Mouse (Mus musculus) megakaryocyte, embryonic 14.5 days (primary cell): ENCODE measurements at regions not wholly inside any gene's neighbourhood (a gene's known extent, or its start where the extent isn't known, plus 50 kb on each side); places are given as distances from the start of the nearest gene placed in this dataset.

ENCODE experiments used
- H3K27me3 ChIP-seq: replicated peaks from 2 replicates; pipeline ENCODE3; 2012; ENCODE audit warnings: inconsistent platforms
- H3K36me3 ChIP-seq: replicated peaks from 2 replicates; pipeline ENCODE3; 2012; ENCODE audit warnings: low read length, inconsistent platforms, mixed read lengths
- H3K4me1 ChIP-seq: 2 replicates; pipeline ENCODE4 v1.6.1; 2012; ENCODE audit warnings: inconsistent platforms
- H3K4me3 ChIP-seq: replicated peaks from 2 replicates; pipeline ENCODE3; 2012; ENCODE audit warnings: moderate library complexity, mild to moderate bottlenecking, inconsistent platforms
- H3K9me3 ChIP-seq: 2 replicates; pipeline ENCODE4 v1.6.1; 2012; ENCODE audit warnings: inconsistent platforms
- FLI1 ChIP-seq: IDR thresholded peaks from 2 replicates; pipeline ENCODE4 v1.6.1; 2012; ENCODE audit warnings: low read length, inconsistent platforms, mixed read lengths
- GATA1 ChIP-seq: IDR thresholded peaks from 3 replicates; pipeline ENCODE4 v1.6.1; 2012; ENCODE audit warnings: mixed read lengths, low read length, inconsistent platforms, borderline replicate concordance

DNA sequence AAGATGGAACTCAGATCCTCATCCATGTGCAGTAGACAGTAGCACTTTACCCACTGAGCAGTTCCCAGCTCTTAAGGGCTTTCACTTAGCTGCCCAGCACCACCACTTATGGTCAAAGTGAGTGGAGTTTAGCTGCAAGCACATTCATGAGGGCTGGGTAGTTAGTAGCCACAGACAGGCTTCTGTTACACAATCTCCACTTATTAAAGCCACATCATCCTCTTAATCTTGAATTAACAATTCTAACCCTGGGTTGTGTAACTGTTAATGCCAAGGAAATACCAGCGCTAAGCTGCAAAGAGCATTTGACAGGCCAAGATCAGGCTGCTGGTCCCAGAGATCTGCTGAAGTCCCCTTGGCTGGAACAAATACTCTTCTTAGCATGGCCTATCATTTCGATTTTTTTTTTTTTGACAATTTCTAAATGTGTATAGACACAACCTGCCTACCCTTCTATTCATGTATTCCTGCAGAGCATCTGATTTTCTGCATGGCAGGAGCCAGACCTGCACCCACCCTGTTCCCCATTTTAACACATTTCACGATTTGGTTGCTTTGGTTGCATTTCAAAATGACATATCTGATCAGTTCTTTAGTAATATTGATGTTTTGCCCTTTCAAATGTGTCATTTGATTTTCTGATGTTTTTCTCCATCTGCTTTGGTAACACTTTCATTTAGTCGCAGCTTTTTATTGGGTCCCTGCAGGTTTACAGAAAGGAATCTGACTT lies 500.2 kb upstream of the Plxna2 start:
- no peaks in the 10 kb centered on the region for H3K27me3 ChIP-seq
- TF ChIP-seq FLI1 = no peak
- TF ChIP-seq GATA1 = no peak
- H3K36me3 ChIP-seq = no peaks in the 10 kb centered on the region
- H3K4me1 ChIP-seq = peaks cover 4% of the 10 kb centered on the region; the same call in 1 of the 2 replicates
- no peaks in the 10 kb centered on the region for H3K9me3 ChIP-seq
- H3K4me3 ChIP-seq = no peak overlapping the region

- TF ChIP-seq FLI1 (no peak), GATA1 (no peak)
Observed at GRCm38 (mm10) chr1:194114399-194114798, 503.6 kb upstream of the Plxna2 start.

GRCm38 (mm10) chr1:194111931-194112330 lies 506.1 kb upstream of the Plxna2 start:
- Histone ChIP-seq H3K4me1 (peaks cover 4% of the 10 kb centered on the region; the same call in 1 of the 2 replicates), H3K36me3 (no peaks in the 10 kb centered on the region), H3K9me3 (no peaks in the 10 kb centered on the region), H3K4me3 (no peak overlapping the region), H3K27me3 (peaks cover 6% of the 10 kb centered on the region)
- TF ChIP-seq GATA1 = no peak
- TF ChIP-seq FLI1 = no peak

More at GRCm38 (mm10) chr1:194114399-194114798, 503.6 kb upstream of the Plxna2 start:
- Histone ChIP-seq H3K4me3 (no peak overlapping the region), H3K36me3 (no peaks in the 10 kb centered on the region), H3K9me3 (no peaks in the 10 kb centered on the region), H3K27me3 (peaks cover 3% of the 10 kb centered on the region), H3K4me1 (peaks cover 4% of the 10 kb centered on the region; the same call in 1 of the 2 replicates)

GRCm38 (mm10) chr1:194109172-194110071 lies 508.6 kb upstream of the Plxna2 start:
- H3K27me3 ChIP-seq = peaks cover 9% of the 10 kb centered on the region
- TF ChIP-seq GATA1 (no peak), FLI1 (no peak)
- H3K9me3 ChIP-seq = peaks cover 6% of the 10 kb centered on the region; the same call in 1 of the 2 replicates
- no peaks in the 10 kb centered on the region for H3K36me3 ChIP-seq
- H3K4me3 ChIP-seq = no peak overlapping the region
- H3K4me1 ChIP-seq = peaks cover 4% of the 10 kb centered on the region; the same call in 1 of the 2 replicates

DNA sequence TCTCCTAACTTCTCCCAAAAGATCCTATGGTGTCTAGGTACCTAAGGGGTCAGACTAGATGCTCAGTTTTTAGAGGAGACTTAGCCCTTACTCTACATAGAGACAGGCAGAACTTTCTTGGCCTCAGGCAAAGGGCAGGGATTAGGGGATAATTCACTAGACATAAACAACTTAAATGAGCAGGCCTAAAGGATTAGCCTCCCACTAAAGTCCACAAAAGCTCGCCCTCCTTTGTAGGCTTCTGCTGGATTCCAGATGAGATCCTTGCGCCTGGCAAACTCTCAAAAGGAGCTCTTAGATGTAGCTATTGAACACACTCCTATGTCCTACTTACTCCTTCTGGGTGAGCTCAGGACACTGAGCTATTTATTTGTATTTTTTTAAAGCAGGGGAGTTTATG lies 509.9 kb upstream of the Plxna2 start:
- no peak for TF ChIP-seq FLI1
- no peak for TF ChIP-seq GATA1
- H3K9me3 ChIP-seq = peaks cover 6% of the 10 kb centered on the region; the same call in 1 of the 2 replicates
- no peak overlapping the region for H3K4me3 ChIP-seq
- no peaks in the 10 kb centered on the region for H3K36me3 ChIP-seq
- H3K4me1 ChIP-seq = no peaks in the 10 kb centered on the region
- H3K27me3 ChIP-seq = peaks cover 9% of the 10 kb centered on the region

DNA sequence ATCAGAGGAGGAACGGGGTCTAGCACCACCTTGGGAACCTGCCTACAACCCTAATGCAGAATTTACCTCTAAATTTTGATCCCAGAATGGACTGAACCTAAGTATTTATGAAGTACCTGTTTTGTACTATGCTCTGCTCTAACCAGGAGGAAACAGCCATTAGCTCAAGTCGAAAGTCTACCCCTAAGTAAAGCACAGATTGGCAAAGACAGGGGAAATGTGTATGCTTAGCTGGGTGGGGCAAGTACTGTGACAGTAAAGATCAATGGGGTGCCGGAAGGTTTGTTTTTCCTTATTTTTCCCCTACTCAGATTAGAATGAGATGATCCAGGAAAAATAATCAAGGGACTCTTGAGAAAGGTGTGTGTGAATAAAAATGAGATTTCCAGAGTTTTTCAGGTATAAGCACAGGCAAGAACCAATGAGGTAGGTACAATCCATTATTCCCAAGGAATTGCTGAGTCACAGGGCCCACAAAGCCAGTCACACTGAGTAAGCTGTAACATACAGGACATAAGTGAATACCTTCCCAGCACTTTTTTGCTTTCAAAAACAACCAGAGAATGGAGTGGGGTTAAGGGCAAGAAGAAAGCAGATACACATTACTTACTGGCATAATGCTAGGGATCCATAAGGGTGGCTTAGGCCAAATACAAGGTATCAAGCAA lies 510.6 kb upstream of the Plxna2 start:
- Histone ChIP-seq H3K36me3 (no peaks in the 10 kb centered on the region), H3K4me1 (no peaks in the 10 kb centered on the region), H3K4me3 (no peak overlapping the region), H3K27me3 (peaks cover 9% of the 10 kb centered on the region), H3K9me3 (peaks cover 6% of the 10 kb centered on the region; the same call in 1 of the 2 replicates)
- TF ChIP-seq GATA1 = no peak
- TF ChIP-seq FLI1 = no peak

DNA sequence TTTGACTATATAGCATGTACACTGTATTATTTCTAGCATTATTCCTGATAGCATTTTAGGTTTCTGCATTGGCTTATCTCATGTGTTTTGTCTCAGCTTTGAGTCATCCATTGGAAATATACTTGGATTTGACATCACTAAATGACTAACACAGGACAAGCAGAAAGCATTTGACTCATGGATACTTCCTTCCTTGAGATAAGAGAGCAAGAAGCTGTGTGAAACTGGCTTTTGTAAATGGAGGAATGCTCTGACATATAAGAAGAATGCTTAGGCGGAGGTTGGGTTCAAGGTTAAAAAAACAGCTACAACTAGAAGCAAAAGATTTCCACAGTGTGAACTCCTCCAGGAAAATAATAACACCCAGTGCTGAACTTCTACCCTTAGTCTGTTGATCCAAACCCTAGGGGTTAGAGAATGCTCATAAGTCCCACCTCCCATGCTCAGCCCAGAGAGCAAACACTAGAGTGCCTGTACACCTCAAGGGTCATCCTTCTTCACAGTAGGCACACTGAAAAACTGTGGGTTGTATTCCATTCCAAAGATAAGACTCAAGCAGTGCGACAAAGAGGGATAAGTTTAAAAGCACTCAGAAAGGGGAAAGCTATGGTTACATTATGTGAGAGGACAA lies 528.0 kb upstream of the Plxna2 start:
- H3K36me3 ChIP-seq = no peaks in the 10 kb centered on the region
- peaks cover 2% of the 10 kb centered on the region for H3K27me3 ChIP-seq
- H3K4me3 ChIP-seq = no peak overlapping the region
- TF ChIP-seq FLI1 = no peak
- no peak for TF ChIP-seq GATA1
- H3K9me3 ChIP-seq = no peaks in the 10 kb centered on the region
- H3K4me1 ChIP-seq = peaks cover 11% of the 10 kb centered on the region

DNA sequence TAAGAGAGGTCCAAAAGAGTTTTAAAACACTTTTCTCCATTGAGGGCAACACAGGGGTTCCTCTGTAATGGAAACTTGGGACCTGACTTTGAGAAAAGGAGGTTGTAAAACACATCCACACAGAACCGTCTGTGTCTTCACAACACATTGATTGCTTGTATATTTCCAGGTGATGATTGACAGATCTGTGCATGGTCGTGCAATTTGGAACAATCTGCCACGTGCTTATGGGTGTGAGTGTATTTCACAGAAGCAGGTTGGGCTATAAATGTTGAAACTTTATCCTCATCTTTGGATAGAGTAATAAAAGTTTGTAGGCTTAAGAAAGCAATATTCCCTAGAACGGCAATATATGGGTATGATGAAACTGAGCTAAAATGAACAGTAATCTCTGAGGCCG lies 559.5 kb upstream of the Plxna2 start:
- peaks cover 5% of the 10 kb centered on the region for H3K4me1 ChIP-seq
- H3K4me3 ChIP-seq = no peak overlapping the region
- no peak for TF ChIP-seq FLI1
- no peaks in the 10 kb centered on the region for H3K9me3 ChIP-seq
- no peaks in the 10 kb centered on the region for H3K36me3 ChIP-seq
- H3K27me3 ChIP-seq = no peaks in the 10 kb centered on the region

GRCm38 (mm10) chr1:194056544-194056943 lies 561.5 kb upstream of the Plxna2 start:
- Histone ChIP-seq H3K36me3 (no peaks in the 10 kb centered on the region), H3K9me3 (no peaks in the 10 kb centered on the region), H3K27me3 (no peaks in the 10 kb centered on the region), H3K4me3 (no peak overlapping the region), H3K4me1 (peaks cover 5% of the 10 kb centered on the region)
- TF ChIP-seq GATA1 (no peak), FLI1 (no peak)
